Mouse (Mus musculus): ENCODE results near the gene Polr3b.
A peak's percentile ranks its signal among the peaks of the same experiment; 100 is the strongest.

DNA sequence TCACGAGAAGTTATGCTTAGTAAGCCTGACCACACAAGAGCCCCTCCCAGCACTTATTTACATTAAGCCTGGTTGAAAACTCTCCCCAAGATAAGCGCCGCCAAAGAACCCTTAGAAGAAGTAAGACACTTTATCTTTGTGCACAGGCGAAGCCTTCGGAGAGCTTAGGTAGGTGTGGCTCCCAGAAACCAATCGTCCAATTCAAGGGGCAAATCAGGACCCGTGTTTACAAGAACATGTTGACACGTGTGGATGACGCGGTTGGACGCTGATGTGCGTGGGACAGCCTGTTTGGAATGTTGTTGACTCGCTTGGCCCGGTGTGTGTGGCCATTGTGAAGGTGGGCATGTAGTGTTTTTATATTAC is 46.1 kb upstream of the Polr3b start:
- TF ChIP-seq CTCF (IDR thresholded peaks at IDR 0.05; ENCODE audit: low read depth) (no peak), EP300 (IDR thresholded peaks at IDR 0.05; ENCODE audit: low read depth) (peak; percentile 98)

Measured in liver, postnatal 0 days (tissue).